Mouse (Mus musculus) T-cell, adult 66 days (primary cell): Measurements from ENCODE around the gene U2af1. TPM values are rescaled to one million over a fixed set of nuclear protein-coding genes. Genes with fewer than 3 reads are reported as not detected.

Experiments
- total RNA-seq, 2 experiments: library from RNA; stranded (reverse); gene quantifications; 3 replicates in 1 of 2; 4 replicates in 1 of 2; pipeline ENCODE4 v1.2.4; 2023

Gene U2af1
- total RNA-seq, result 100 to 1,000 TPM; 303 to 320 TPM

GRCm38 (mm10) chr17:31658468-31659185, at the start of gene U2af1:
TSS of gene U2af1 (minus strand) at chr17:31658892.

GRCm38 (mm10) chr17:31677507-31677906, 18.8 kb upstream of the U2af1 start, which contains the start of gene Cryaa:
TSS of gene Cryaa (plus strand) at chr17:31677807.

GRCm38 (mm10) chr17:31636942-31637811, 21.5 kb downstream of the U2af1 start, which contains the start of gene Cbs:
TSS of gene Cbs (minus strand) at chr17:31637238.

Other genes with a start within 250 kb of the U2af1 start
- gene Wdr4, start 138.9 kb downstream of the U2af1 start, total RNA-seq, result 10 to 100 TPM; 42.7 to 50.1 TPM
- 100 to 1,000 TPM; 126 to 127 TPM for gene Ndufv3, start 138.8 kb downstream of the U2af1 start, total RNA-seq
- gene Pknox1, start 94.2 kb downstream of the U2af1 start, total RNA-seq, result 10 to 100 TPM; 62.0 to 70.5 TPM
- not detected for gene Cbs, start 21.7 kb downstream of the U2af1 start, total RNA-seq
- not detected for gene Cryaa, start 18.9 kb upstream of the U2af1 start, total RNA-seq
- gene Sik1, start 196.9 kb upstream of the U2af1 start, total RNA-seq, result 100 to 1,000 TPM; 196 to 206 TPM